Mouse (Mus musculus) urinary bladder, adult 18-20 months (tissue): ENCODE results near the gene Suox.
"Not testable (repeated sequence)": the region's sequence is repeated elsewhere in the genome, so short reads cannot be mapped to it uniquely, and the experiment has no call there.

Experiments
- DNase-seq, 2 experiments: peaks; one replicate each; pipeline ENCODE4 v3.0.0; 2022; ENCODE audit warnings: low spot score in 2 of 2, mixed read lengths in 2 of 2

Gene Suox

GRCm38 (mm10) chr10:128664808-128665207, 9.1 kb downstream of the Suox start:
- DNase-seq, result no peak

- DNase-seq, result no peak
Observed at GRCm38 (mm10) chr10:128663441-128664220, 10.2 kb downstream of the Suox start.

- DNase-seq, result no peak
Observed at GRCm38 (mm10) chr10:128662465-128662864, 11.4 kb downstream of the Suox start.

- no peak for DNase-seq
Observed at GRCm38 (mm10) chr10:128659490-128659889, 14.4 kb downstream of the Suox start.

- no peak for DNase-seq
Observed at GRCm38 (mm10) chr10:128657844-128658243, 16.0 kb downstream of the Suox start.

GRCm38 (mm10) chr10:128656731-128657130, 17.1 kb downstream of the Suox start:
- DNase-seq, result no peak

DNA sequence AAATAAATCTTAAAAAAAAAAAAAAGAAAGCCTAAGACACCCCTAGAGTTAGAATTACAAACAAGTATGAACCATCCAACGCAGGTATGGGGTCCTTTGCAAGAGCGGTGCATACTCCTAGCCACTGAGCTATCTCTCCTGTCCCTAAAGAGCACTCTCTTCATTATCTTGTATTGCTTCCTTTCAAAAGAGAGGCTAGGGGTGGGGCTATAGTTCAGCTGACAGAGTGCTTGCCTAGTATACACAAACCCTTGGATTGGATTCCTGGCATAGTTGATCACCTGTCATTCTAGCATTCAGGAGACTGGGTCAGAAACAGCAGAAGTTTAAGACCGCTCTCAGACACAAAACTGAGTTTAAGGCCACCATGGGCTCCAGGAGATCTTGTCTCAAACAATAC, 18.6 kb downstream of the Suox start:
- no peak for DNase-seq

DNA sequence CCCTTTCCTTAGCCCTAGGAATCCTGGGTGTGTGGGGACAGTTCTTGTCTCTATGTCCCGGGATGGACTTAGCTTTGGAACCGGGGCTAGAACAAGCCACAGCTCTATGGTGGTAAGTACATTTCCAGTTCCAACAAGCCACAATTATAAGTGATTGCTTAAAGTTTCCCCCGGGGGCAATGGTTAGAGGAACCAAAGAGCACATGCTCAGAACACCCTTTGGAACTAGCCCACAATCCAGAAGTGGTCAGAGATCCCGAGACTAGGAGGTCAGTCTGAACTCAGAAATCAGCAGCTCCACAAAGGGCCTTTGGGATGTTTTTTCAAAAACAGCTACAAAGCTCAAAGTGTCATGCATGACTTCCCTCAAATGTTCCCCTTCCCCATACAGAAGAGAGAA, 20.0 kb downstream of the Suox start:
- DNase-seq, result no peak

DNA sequence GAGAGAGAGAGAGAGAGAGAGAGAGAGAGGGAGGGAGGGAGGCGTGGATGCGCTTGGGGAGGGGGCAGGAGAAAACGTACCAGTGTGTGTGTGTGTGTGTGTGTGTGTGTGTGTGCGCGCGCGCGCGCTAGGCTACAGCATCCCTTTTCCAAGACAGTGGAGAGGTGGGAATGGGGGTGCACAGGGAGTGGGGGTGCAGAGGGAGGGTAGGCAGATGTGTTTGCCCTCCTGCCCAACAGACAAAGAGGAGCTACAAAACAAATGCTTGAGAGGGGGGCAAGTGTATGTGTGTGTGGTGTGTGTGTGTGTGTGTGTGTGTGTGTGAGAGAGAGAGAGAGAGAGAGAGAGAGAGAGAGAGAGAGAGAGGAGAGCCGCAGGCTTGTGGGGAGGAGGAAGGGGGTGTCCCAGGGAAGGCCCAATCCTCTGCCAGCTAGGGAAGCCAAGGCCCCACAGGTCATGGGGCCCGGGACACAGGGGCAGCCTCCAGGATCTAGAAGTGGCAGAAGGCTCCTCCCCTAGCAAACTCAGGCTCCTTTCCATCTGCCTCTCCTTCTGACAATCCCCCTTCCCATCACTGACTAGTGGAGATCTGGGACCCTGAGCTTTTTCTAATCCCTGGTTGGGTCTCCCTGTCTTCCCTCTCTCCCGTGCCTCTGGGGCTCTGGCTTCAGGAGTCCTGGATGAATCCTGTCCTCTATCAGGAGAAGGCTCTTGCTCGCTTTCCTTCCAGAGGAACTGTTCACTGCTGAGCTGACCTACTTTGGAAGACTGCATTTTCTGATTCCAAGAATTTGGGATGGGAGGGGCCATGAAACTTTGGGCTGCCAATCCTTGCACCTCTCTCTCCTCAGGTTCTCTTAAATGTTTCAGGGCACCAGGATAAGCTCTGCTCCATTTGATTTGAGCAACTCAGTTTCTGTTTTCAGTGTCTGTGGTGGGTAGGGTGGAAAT, 27.5 kb downstream of the Suox start:
- no peak for DNase-seq

- peak; percentile 9 to 39 for DNase-seq
Observed at GRCm38 (mm10) chr10:128645111-128646011, 28.5 kb downstream of the Suox start, which contains the start of gene Ikzf4. Gene Ikzf4 (minus strand): TSS chr10:128645991.

DNA sequence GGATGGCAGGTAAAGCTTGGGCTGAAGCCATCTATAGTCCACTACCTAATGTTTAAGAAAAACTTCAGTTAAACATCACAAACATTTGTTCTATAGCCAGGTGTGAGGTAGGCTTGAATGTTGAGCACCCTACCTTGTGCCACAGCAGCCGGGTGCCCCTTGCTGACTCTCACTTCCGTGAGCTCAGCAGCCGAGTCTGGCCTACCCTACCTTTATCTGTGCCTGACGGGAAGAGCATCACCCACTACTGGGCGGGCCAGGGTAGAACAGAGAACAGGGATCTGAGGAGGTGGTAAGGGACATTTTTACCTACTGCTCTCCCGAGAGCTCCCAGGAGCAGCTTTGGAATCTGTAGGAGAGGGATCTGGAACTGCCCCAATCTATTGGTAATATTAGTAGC, 31.1 kb downstream of the Suox start:
- no peak for DNase-seq

- no peak for DNase-seq
Observed at GRCm38 (mm10) chr10:128641871-128642270, 32.0 kb downstream of the Suox start.

GRCm38 (mm10) chr10:128640891-128641290, 33.0 kb downstream of the Suox start:
- DNase-seq, result no peak

- DNase-seq, result no peak
Observed at GRCm38 (mm10) chr10:128639999-128640398, 33.9 kb downstream of the Suox start.

GRCm38 (mm10) chr10:128637011-128637410, 36.9 kb downstream of the Suox start:
- DNase-seq, result no peak

- DNase-seq, result no peak
Observed at GRCm38 (mm10) chr10:128636561-128636960, 37.3 kb downstream of the Suox start.

- DNase-seq, result no peak
Observed at GRCm38 (mm10) chr10:128635697-128636096, 38.2 kb downstream of the Suox start.

DNA sequence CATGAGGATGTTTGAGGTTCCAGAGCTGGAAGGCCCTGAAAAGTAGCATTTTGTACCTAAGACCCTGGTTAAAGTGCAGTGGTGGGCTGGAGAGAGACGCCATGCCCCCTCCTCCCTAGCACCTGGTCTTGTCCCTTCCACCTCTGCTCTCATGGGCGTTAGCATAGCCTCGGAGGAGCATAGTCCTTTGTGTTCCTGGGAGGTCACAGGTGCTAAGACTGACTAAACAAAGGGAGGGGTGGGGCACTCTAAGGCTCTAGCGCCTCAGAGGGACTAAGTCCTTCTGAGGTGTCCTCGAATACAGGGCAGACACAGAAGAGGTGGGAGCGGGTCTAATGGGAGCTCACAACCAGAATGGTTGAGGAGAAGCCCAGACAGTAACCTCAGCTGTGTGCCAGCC, 42.3 kb downstream of the Suox start:
- DNase-seq, result no peak

DNA sequence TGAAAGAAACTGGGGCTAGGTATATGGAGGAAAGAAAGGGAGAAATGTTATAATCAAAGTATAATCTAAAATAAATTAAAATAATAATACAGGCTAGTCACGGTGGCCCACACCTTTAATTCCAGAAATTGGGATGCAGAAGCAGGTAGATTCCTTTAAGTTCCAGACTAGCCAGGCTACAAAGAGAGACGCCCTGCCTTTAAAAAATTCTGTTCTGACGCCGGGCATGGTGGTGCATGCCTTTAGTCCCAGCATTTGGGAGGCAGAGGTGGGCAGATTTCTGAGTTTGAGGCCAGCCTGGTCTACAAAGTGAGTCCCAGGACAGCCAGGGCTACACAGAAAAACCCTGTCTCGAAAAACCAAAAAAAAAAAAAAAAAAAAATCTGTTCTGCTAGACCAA, 43.6 kb downstream of the Suox start:
- not testable (repeated sequence) for DNase-seq

DNA sequence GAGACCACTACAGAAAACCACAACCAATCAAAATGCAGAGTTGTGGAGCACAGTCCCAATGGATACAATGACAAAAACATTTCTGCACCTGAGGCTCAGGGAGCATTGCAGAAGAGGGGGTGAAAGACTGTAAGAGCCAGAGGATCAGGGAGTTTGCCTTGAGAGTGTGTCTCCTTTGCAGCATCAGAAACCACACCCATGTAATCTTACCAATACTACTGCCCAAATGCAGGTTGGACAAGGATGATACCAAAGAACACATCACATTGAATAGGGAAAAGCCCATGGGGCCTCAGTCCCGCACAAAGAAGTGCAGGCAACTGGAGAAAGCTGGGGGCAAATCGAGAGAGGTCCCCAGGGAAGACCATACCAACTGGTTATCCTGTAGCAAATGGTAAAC, 44.1 kb downstream of the Suox start:
- no peak for DNase-seq
